Mouse (Mus musculus) frontal cortex, postnatal 14 days (tissue): ENCODE measurements at regions not wholly inside any gene's neighbourhood (a gene's known extent, or its start where the extent isn't known, plus 50 kb on each side); places are given as distances from the start of the nearest gene placed in this dataset.

Experiments
- DNase-seq, 2 experiments: peaks; one replicate each; pipeline ENCODE4 v3.0.0; 2022; ENCODE audit warnings: low spot score in 2 of 2

GRCm38 (mm10) chr15:43364496-43364895 lies 3230.3 kb downstream of the 9330182O14Rik start:
- peak; percentile 12 for DNase-seq

DNA sequence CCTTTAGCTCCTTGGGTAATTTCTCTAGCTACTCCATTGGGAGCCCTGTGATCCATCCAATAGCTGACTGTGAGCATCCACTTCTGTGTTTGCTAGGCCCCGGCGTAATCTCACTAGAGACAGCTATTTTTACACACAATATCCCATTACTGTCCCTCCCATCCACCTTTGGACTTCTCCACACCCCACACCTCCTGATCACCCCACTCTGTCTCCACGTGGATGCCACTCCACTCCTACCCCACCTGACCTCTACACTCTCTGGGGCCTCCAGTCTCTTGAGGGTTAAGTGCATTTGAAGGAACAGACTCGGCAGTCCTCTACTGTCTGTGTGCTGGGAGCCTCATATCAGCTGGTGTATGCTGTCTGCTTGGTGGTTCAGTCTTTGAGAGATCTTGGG lies 3238.9 kb downstream of the 9330182O14Rik start:
- DNase-seq = no peak

GRCm38 (mm10) chr15:43382405-43382804 lies 3248.2 kb downstream of the 9330182O14Rik start:
- DNase-seq = no peak

DNA sequence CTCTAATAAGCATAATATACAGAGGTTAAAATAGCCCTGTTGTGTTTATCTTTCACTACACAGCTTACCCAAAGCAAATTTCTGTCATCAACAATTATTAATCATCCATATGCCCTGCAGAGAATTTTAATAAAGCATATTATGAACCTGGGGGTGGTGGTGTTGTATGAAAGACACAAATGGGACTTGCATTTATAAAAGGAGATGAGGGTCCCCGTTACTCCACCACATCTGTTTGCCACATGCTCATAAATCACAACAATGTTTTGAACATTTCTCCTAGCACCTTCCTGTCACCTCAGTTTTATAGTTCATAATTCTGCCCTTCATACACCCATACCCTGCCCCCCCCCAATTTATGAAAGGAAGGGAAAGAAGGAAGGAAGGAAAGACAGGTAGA lies 3265.7 kb downstream of the 9330182O14Rik start:
- DNase-seq = no peak

- no peak for DNase-seq
These were observed 3269.4 kb downstream of the 9330182O14Rik start for GRCm38 (mm10) chr15:43403585-43403984.
